Mouse (Mus musculus): ENCODE results near the gene Egfl6.

- TF ChIP-seq CTCF (IDR thresholded peaks at IDR 0.05; ENCODE audit: insufficient read depth, low read length) (no peak), POLR2A (IDR thresholded peaks at IDR 0.05; ENCODE audit: borderline replicate concordance, extremely low read depth, low read depth, low read length) (no peak)
Observed at GRCm38 (mm10) chrX:166533432-166533831, 52.1 kb downstream of the Egfl6 start.
